ENCODE assay signal across 9 mouse cellular contexts in the genomic region with DNA sequence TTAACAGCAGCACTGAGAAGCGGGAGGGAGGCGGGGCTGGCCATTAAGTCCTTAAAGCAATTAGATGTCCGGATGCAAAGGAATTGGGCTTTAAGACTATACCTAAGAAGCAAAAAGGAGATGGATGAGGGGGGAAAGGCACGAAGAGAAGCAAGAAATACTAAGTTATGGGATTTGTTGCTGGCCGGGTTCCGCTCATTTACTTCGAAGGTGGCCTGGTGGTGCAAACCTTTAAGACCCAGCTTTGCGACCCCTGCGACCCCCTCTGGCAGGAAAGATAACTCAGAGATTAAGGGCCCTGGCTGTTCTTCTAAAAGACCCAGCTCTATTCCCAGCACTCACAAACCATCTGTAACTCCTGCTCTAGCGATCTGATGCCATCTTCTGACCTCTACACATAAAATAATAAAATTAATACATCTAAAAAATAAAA. TPM values are rescaled to one million over a fixed set of nuclear protein-coding genes. Genes with fewer than 3 reads are reported as not detected.
DNase-seq lines count a peak whose midpoint lies in the region; ATAC-seq lines count a peak whose summit lies in the region.
"Had no signal": no experiment of that assay in that cellular context is flagged by ENCODE, and none has a peak within 500 bp of the region (broad histone marks: within the 10 kb centered on the region; RNA-seq: fewer than 3 reads in every experiment).

No protein-coding gene starts in this region.

- peaks cover 8% of the 10 kb centered on the region; the same call in 1 of the 2 replicates for H3K4me1 ChIP-seq in heart, embryonic 16.5 days (ENCODE audit: control insufficient read depth, insufficient read depth, low read length)
- H3K4me1 ChIP-seq in embryonic facial prominence, embryonic 10.5 days, result peaks cover 25% of the 10 kb centered on the region
- peaks cover 23% of the 10 kb centered on the region for H3K4me1 ChIP-seq in kidney, embryonic 15.5 days
- peaks cover 9% of the 10 kb centered on the region for H3K4me1 ChIP-seq in midbrain, embryonic 16.5 days (ENCODE audit: control insufficient read depth, insufficient read depth, low read length)

- peak overlapping the region; percentile 61 for H3K4me2 ChIP-seq in heart, embryonic 16.5 days (ENCODE audit: low read depth, low read length)
- peak overlapping the region; percentile 83 for H3K4me2 ChIP-seq in kidney, embryonic 15.5 days
- H3K4me2 ChIP-seq in midbrain, embryonic 16.5 days (ENCODE audit: low read length), result peak overlapping the region; percentile 64

- WGBS in heart, embryonic 16.5 days, result 8% methylated on average over 10 of the region's 10 CpGs
- WGBS in embryonic facial prominence, embryonic 10.5 days, result 3% methylated on average over 10 of the region's 10 CpGs
- WGBS in kidney, embryonic 15.5 days, result 3% methylated on average over 10 of the region's 10 CpGs
- 3% methylated on average over 10 of the region's 10 CpGs for WGBS in midbrain, embryonic 16.5 days

- H3K27ac ChIP-seq in heart, embryonic 16.5 days (ENCODE audit: low read length), result no peak overlapping the region
- H3K27ac ChIP-seq in embryonic facial prominence, embryonic 10.5 days (replicated peaks), result peak overlapping the region; percentile 52; the same call in 1 of the 2 replicates
- no peak overlapping the region for H3K27ac ChIP-seq in kidney, embryonic 15.5 days
- no peak overlapping the region for H3K27ac ChIP-seq in midbrain, embryonic 16.5 days (ENCODE audit: low read length)

- intact Hi-C loops in heart, postnatal 14 days (cut with DNase I), result no loop called here

- no peaks in the 10 kb centered on the region for H3K9me3 ChIP-seq in heart, embryonic 16.5 days (replicated peaks; ENCODE audit: control insufficient read depth, low read length)
- no peaks in the 10 kb centered on the region for H3K9me3 ChIP-seq in embryonic facial prominence, embryonic 10.5 days
- no peaks in the 10 kb centered on the region for H3K9me3 ChIP-seq in kidney, embryonic 15.5 days (replicated peaks)
- no peaks in the 10 kb centered on the region for H3K9me3 ChIP-seq in midbrain, embryonic 16.5 days (replicated peaks; ENCODE audit: control insufficient read depth, low read length, poor library complexity, severe bottlenecking)
- H3K9me3 ChIP-seq: G1E had no signal

- no peak for DNase-seq in heart, postnatal 14 days
- peak; percentile 57 for DNase-seq in embryonic facial prominence, embryonic 10.5 days (ENCODE audit: low spot score)
- DNase-seq in right cerebral cortex, postnatal 36 days (ENCODE audit: low spot score in 2 of 2), result no peak
- DNase-seq in c-Kit-positive CD71-positive TER-119-positive erythroid progenitor cells, embryonic 14.5 days (ENCODE audit: low spot score), result no peak
- no peak for DNase-seq in spleen, adult 18-20 months

- peak overlapping the region; percentile 7; the same call in 1 of the 2 replicates for H3K9ac ChIP-seq in heart, embryonic 16.5 days (ENCODE audit: low read length)
- H3K9ac ChIP-seq in kidney, embryonic 15.5 days, result peak overlapping the region; percentile 37
- no peak overlapping the region for H3K9ac ChIP-seq in midbrain, embryonic 16.5 days (ENCODE audit: low read depth, low read length)

- no peaks in the 10 kb centered on the region for H3K36me3 ChIP-seq in heart, embryonic 16.5 days (ENCODE audit: control insufficient read depth, insufficient read depth)
- no peaks in the 10 kb centered on the region for H3K36me3 ChIP-seq in embryonic facial prominence, embryonic 10.5 days (replicated peaks)
- H3K36me3 ChIP-seq in kidney, embryonic 15.5 days, result no peaks in the 10 kb centered on the region
- no peaks in the 10 kb centered on the region for H3K36me3 ChIP-seq in midbrain, embryonic 16.5 days (ENCODE audit: control insufficient read depth, insufficient read depth, low read length)
- H3K36me3 ChIP-seq: G1E had no signal

- 0 out of 2 replicates have a peak, but pooled peaks cover 2% of the 10 kb centered on the region for H3K27me3 ChIP-seq in heart, embryonic 16.5 days (ENCODE audit: control insufficient read depth, insufficient read depth, low read length)
- peaks cover 26% of the 10 kb centered on the region for H3K27me3 ChIP-seq in embryonic facial prominence, embryonic 10.5 days (replicated peaks; ENCODE audit: low read depth, poor library complexity, severe bottlenecking)
- H3K27me3 ChIP-seq in kidney, embryonic 15.5 days, result peaks cover 13% of the 10 kb centered on the region
- H3K27me3 ChIP-seq in midbrain, embryonic 16.5 days (ENCODE audit: control insufficient read depth, insufficient read depth, low read depth, low read length), result no peaks in the 10 kb centered on the region

- H3K4me3 ChIP-seq in heart, embryonic 16.5 days (ENCODE audit: low read length), result peak overlapping the region; percentile 39
- H3K4me3 ChIP-seq in embryonic facial prominence, embryonic 10.5 days, result peak overlapping the region; percentile 58
- peak overlapping the region; percentile 47 for H3K4me3 ChIP-seq in kidney, embryonic 15.5 days (replicated peaks)
- peak overlapping the region; percentile 34 for H3K4me3 ChIP-seq in midbrain, embryonic 16.5 days (ENCODE audit: low read depth, low read length)

- no peak for ATAC-seq in heart, embryonic 16.5 days (replicated peaks; ENCODE audit: extremely low read depth, insufficient read depth, low FRiP score)
- ATAC-seq in kidney, embryonic 15.5 days (replicated peaks; ENCODE audit: low FRiP score), result no peak; the same call in 1 of the 2 replicates
- peak; percentile 33; the same call in 1 of the 2 replicates for ATAC-seq in midbrain, embryonic 16.5 days

RNA-seq across cellular contexts. Expression of a gene that starts 0.5 kb away (rescaled TPM):
- polyA plus RNA-seq in heart, embryonic 16.5 days (2015; fragmentation: Nextera tagmentation; extraction: Ambion mirVana), result 2.5 and 5.7 TPM in 2 replicates
- total RNA-seq in heart, postnatal 14 days (2021), result 1 to 10 TPM in 1 of 2 experiments, under 1 TPM in 1; 0.51 to 1.0 TPM
- polyA plus RNA-seq in embryonic facial prominence, embryonic 10.5 days (2016; fragmentation: Nextera tagmentation; extraction: Ambion mirVana), result 0.50 and 0.74 TPM in 2 replicates
- polyA plus RNA-seq in kidney, embryonic 15.5 days (2015; fragmentation: Nextera tagmentation; extraction: Ambion mirVana), result 0.37 and 0.90 TPM in 2 replicates
- 5.7 and 6.3 TPM in 2 replicates for polyA plus RNA-seq in midbrain, embryonic 16.5 days (2015; fragmentation: Nextera tagmentation; extraction: Ambion mirVana)
- polyA plus RNA-seq: G1E had no signal

RNA-seq across cellular contexts. Expression of a gene that starts 10.5 kb away (rescaled TPM):
- 3.7 and 4.3 TPM in 2 replicates for polyA plus RNA-seq in heart, embryonic 16.5 days (2015; fragmentation: Nextera tagmentation; extraction: Ambion mirVana)
- 1 to 10 TPM; 2.6 to 4.0 TPM for total RNA-seq in heart, postnatal 14 days (2021)
- 2.3 and 2.4 TPM in 2 replicates for polyA plus RNA-seq in embryonic facial prominence, embryonic 10.5 days (2016; fragmentation: Nextera tagmentation; extraction: Ambion mirVana)
- polyA plus RNA-seq in kidney, embryonic 15.5 days (2015; fragmentation: Nextera tagmentation; extraction: Ambion mirVana), result 10.5 and 12.4 TPM in 2 replicates
- 94.4 and 138 TPM in 2 replicates for polyA plus RNA-seq in midbrain, embryonic 16.5 days (2015; fragmentation: Nextera tagmentation; extraction: Ambion mirVana)

RNA-seq across cellular contexts. Expression of a gene that starts 23.7 kb away (rescaled TPM):
- polyA plus RNA-seq in heart, embryonic 16.5 days (2015; fragmentation: Nextera tagmentation; extraction: Ambion mirVana), result 9.4 and 10.4 TPM in 2 replicates
- total RNA-seq in heart, postnatal 14 days (2021), result 10 to 100 TPM; 48.1 to 48.9 TPM
- polyA plus RNA-seq in embryonic facial prominence, embryonic 10.5 days (2016; fragmentation: Nextera tagmentation; extraction: Ambion mirVana), result 12.6 and 15.2 TPM in 2 replicates
- 17.0 and 17.7 TPM in 2 replicates for polyA plus RNA-seq in kidney, embryonic 15.5 days (2015; fragmentation: Nextera tagmentation; extraction: Ambion mirVana)
- polyA plus RNA-seq in midbrain, embryonic 16.5 days (2015; fragmentation: Nextera tagmentation; extraction: Ambion mirVana), result 28.9 and 29.3 TPM in 2 replicates

RNA-seq across cellular contexts. Expression of a gene that starts 24.2 kb away (rescaled TPM):
- not detected in 2 replicates for polyA plus RNA-seq in heart, embryonic 16.5 days (2015; fragmentation: Nextera tagmentation; extraction: Ambion mirVana)
- total RNA-seq in heart, postnatal 14 days (2021), result 1 to 10 TPM in 1 of 2 experiments, not detected in 1; 1.5 TPM
- not detected in 2 replicates for polyA plus RNA-seq in embryonic facial prominence, embryonic 10.5 days (2016; fragmentation: Nextera tagmentation; extraction: Ambion mirVana)
- polyA plus RNA-seq in kidney, embryonic 15.5 days (2015; fragmentation: Nextera tagmentation; extraction: Ambion mirVana), result not detected in 2 replicates
- not detected in 2 replicates for polyA plus RNA-seq in midbrain, embryonic 16.5 days (2015; fragmentation: Nextera tagmentation; extraction: Ambion mirVana)
- total RNA-seq: G1E had no signal
- polyA plus RNA-seq: G1E had no signal

RNA-seq across cellular contexts. Expression of a gene that starts 28.5 kb away (rescaled TPM):
- 7.4 and 9.2 TPM in 2 replicates for polyA plus RNA-seq in heart, embryonic 16.5 days (2015; fragmentation: Nextera tagmentation; extraction: Ambion mirVana)
- total RNA-seq in heart, postnatal 14 days (2021), result 1 to 10 TPM; 3.2 to 3.5 TPM
- 7.1 and 8.3 TPM in 2 replicates for polyA plus RNA-seq in embryonic facial prominence, embryonic 10.5 days (2016; fragmentation: Nextera tagmentation; extraction: Ambion mirVana)
- 15.3 and 18.2 TPM in 2 replicates for polyA plus RNA-seq in kidney, embryonic 15.5 days (2015; fragmentation: Nextera tagmentation; extraction: Ambion mirVana)
- 9.6 and 10.1 TPM in 2 replicates for polyA plus RNA-seq in midbrain, embryonic 16.5 days (2015; fragmentation: Nextera tagmentation; extraction: Ambion mirVana)
